14 mouse cellular contexts compared by ENCODE assay signal in genomic region chr11:107761790-107762500, GRCm38 (mm10). TPM values are rescaled to one million over a fixed set of nuclear protein-coding genes. Genes with fewer than 3 reads are reported as not detected.
A peak's percentile ranks its signal among the peaks of the same experiment; 100 is the strongest.
DNase-seq lines count a peak whose midpoint lies in the region; ATAC-seq lines count a peak whose summit lies in the region.
"Had no signal": no experiment of that assay in that cellular context is flagged by ENCODE, and none has a peak within 500 bp of the region (broad histone marks: within the 10 kb centered on the region; RNA-seq: fewer than 3 reads in every experiment).

No protein-coding gene starts in this region.

- H3K4me3 ChIP-seq in midbrain, embryonic 10.5 days: no peak overlapping the region
- H3K4me3 ChIP-seq in midbrain, embryonic 16.5 days (ENCODE audit: low read depth, low read length): no peak overlapping the region
- H3K4me3 ChIP-seq in hindbrain, embryonic 15.5 days: no peak overlapping the region
- no peak overlapping the region for H3K4me3 ChIP-seq in neural tube, embryonic 15.5 days (replicated peaks)
- H3K4me3 ChIP-seq: embryonic facial prominence, embryonic 12.5 days; heart, embryonic 13.5 days; liver, embryonic 13.5 days had no signal

- no peak for ATAC-seq in midbrain, embryonic 16.5 days
- ATAC-seq in hindbrain, embryonic 15.5 days (ENCODE audit: low FRiP score, low read depth): no peak
- ATAC-seq in neural tube, embryonic 15.5 days (ENCODE audit: low FRiP score): no peak

- H3K27ac ChIP-seq in midbrain, embryonic 10.5 days (replicated peaks): peak overlapping the region; percentile 82
- no peak overlapping the region for H3K27ac ChIP-seq in midbrain, embryonic 16.5 days (ENCODE audit: low read length)
- peak overlapping the region; percentile 82 for H3K27ac ChIP-seq in hindbrain, embryonic 15.5 days (replicated peaks)
- peak overlapping the region; percentile 86 for H3K27ac ChIP-seq in neural tube, embryonic 15.5 days (replicated peaks)
- H3K27ac ChIP-seq: heart, embryonic 13.5 days; liver, embryonic 13.5 days had no signal

- H3K27me3 ChIP-seq in midbrain, embryonic 10.5 days (ENCODE audit: low read depth, poor library complexity, severe bottlenecking): no peaks in the 10 kb centered on the region
- H3K27me3 ChIP-seq in midbrain, embryonic 16.5 days (ENCODE audit: control insufficient read depth, insufficient read depth, low read depth, low read length): no peaks in the 10 kb centered on the region
- no peaks in the 10 kb centered on the region for H3K27me3 ChIP-seq in hindbrain, embryonic 15.5 days
- H3K27me3 ChIP-seq in neural tube, embryonic 15.5 days (replicated peaks): no peaks in the 10 kb centered on the region
- H3K27me3 ChIP-seq: embryonic facial prominence, embryonic 12.5 days had no signal

- H3K36me3 ChIP-seq in midbrain, embryonic 10.5 days: peaks cover 21% of the 10 kb centered on the region
- no peaks in the 10 kb centered on the region for H3K36me3 ChIP-seq in midbrain, embryonic 16.5 days (ENCODE audit: control insufficient read depth, insufficient read depth, low read length)
- H3K36me3 ChIP-seq in hindbrain, embryonic 15.5 days: no peaks in the 10 kb centered on the region
- H3K36me3 ChIP-seq in neural tube, embryonic 15.5 days: 0 out of 2 replicates have a peak, but pooled peaks cover 9% of the 10 kb centered on the region
- H3K36me3 ChIP-seq: embryonic facial prominence, embryonic 12.5 days; heart, embryonic 13.5 days; liver, embryonic 13.5 days had no signal

- no peak overlapping the region for H3K4me2 ChIP-seq in midbrain, embryonic 16.5 days (ENCODE audit: low read length)
- no peak overlapping the region for H3K4me2 ChIP-seq in hindbrain, embryonic 15.5 days
- H3K4me2 ChIP-seq in neural tube, embryonic 15.5 days: no peak overlapping the region
- H3K4me2 ChIP-seq: embryonic facial prominence, embryonic 12.5 days; heart, embryonic 13.5 days; liver, embryonic 13.5 days had no signal

- DNase-seq in cerebellum, adult 9-11 months: peak; percentile 12
- no peak for DNase-seq in cerebellum, postnatal 4 days (ENCODE audit: low spot score in 2 of 2)
- no peak for DNase-seq in midbrain, embryonic 10.5 days (ENCODE audit: low spot score)
- no peak for DNase-seq in heart, postnatal 4 days
- no peak for DNase-seq in embryo, embryonic 10.5 days (ENCODE audit: low spot score)
- DNase-seq: kidney, adult 8-10 months; liver, embryonic 13.5 days had no signal

- H3K4me1 ChIP-seq in midbrain, embryonic 10.5 days: peaks cover 56% of the 10 kb centered on the region
- peaks cover 31% of the 10 kb centered on the region for H3K4me1 ChIP-seq in midbrain, embryonic 16.5 days (ENCODE audit: control insufficient read depth, insufficient read depth, low read length)
- peaks cover 67% of the 10 kb centered on the region for H3K4me1 ChIP-seq in hindbrain, embryonic 15.5 days (replicated peaks)
- H3K4me1 ChIP-seq in neural tube, embryonic 15.5 days: peaks cover 66% of the 10 kb centered on the region
- H3K4me1 ChIP-seq: liver, embryonic 13.5 days had no signal

- no peaks in the 10 kb centered on the region for H3K9me3 ChIP-seq in midbrain, embryonic 10.5 days (replicated peaks)
- H3K9me3 ChIP-seq in midbrain, embryonic 16.5 days (replicated peaks; ENCODE audit: control insufficient read depth, low read length, poor library complexity, severe bottlenecking): no peaks in the 10 kb centered on the region
- no peaks in the 10 kb centered on the region for H3K9me3 ChIP-seq in hindbrain, embryonic 15.5 days
- no peaks in the 10 kb centered on the region for H3K9me3 ChIP-seq in neural tube, embryonic 15.5 days (replicated peaks)
- H3K9me3 ChIP-seq: embryonic facial prominence, embryonic 12.5 days; heart, embryonic 13.5 days; liver, embryonic 13.5 days had no signal

- 83% methylated on average over 10 of the region's 10 CpGs for WGBS in midbrain, embryonic 10.5 days
- 73% methylated on average over 10 of the region's 10 CpGs for WGBS in midbrain, embryonic 16.5 days
- 50% methylated on average over 10 of the region's 10 CpGs for WGBS in hindbrain, embryonic 15.5 days
- WGBS in neural tube, embryonic 15.5 days: 59% methylated on average over 10 of the region's 10 CpGs

- no peak overlapping the region for H3K9ac ChIP-seq in midbrain, embryonic 16.5 days (ENCODE audit: low read depth, low read length)
- H3K9ac ChIP-seq in hindbrain, embryonic 15.5 days: no peak overlapping the region
- no peak overlapping the region for H3K9ac ChIP-seq in neural tube, embryonic 15.5 days (replicated peaks)
- H3K9ac ChIP-seq: embryonic facial prominence, embryonic 12.5 days; heart, embryonic 13.5 days; liver, embryonic 13.5 days had no signal

RNA-seq across cellular contexts. Expression of gene Cacng4, which starts 32.4 kb away (rescaled TPM):
- polyA plus RNA-seq in midbrain, embryonic 10.5 days (2016; fragmentation: Nextera tagmentation; extraction: Ambion mirVana): 8.9 and 14.3 TPM in 2 replicates
- polyA plus RNA-seq in midbrain, embryonic 16.5 days (2015; fragmentation: Nextera tagmentation; extraction: Ambion mirVana): 52.0 and 52.1 TPM in 2 replicates
- 67.7 and 81.1 TPM in 2 replicates for polyA plus RNA-seq in hindbrain, embryonic 15.5 days (2015; fragmentation: Nextera tagmentation; extraction: Ambion mirVana)
- 43.2 and 52.5 TPM in 2 replicates for polyA plus RNA-seq in neural tube, embryonic 15.5 days (2015; fragmentation: Nextera tagmentation; extraction: Ambion mirVana)
- under 1 TPM; 0.41 to 0.64 TPM for total RNA-seq in heart, postnatal 4 days (2021)
- total RNA-seq: megakaryocyte progenitor cell, adult 5-6 weeks; MEL had no signal

RNA-seq across cellular contexts. Expression of gene Cacng1, which starts 45.6 kb away (rescaled TPM):
- polyA plus RNA-seq in midbrain, embryonic 10.5 days (2016; fragmentation: Nextera tagmentation; extraction: Ambion mirVana): 0.31 TPM in 1 of 2 replicates, not detected in the other
- polyA plus RNA-seq in midbrain, embryonic 16.5 days (2015; fragmentation: Nextera tagmentation; extraction: Ambion mirVana): 0.27 and 0.48 TPM in 2 replicates
- polyA plus RNA-seq in hindbrain, embryonic 15.5 days (2015; fragmentation: Nextera tagmentation; extraction: Ambion mirVana): 0.38 and 0.43 TPM in 2 replicates
- polyA plus RNA-seq in neural tube, embryonic 15.5 days (2015; fragmentation: Nextera tagmentation; extraction: Ambion mirVana): 1.0 and 1.9 TPM in 2 replicates
- under 1 TPM in 1 of 2 experiments, not detected in 1; 0.34 TPM for total RNA-seq in heart, postnatal 4 days (2021)
- total RNA-seq: megakaryocyte progenitor cell, adult 5-6 weeks; MEL had no signal
